Mouse (Mus musculus): ENCODE measurements around the gene Zfp704.

GRCm38 (mm10) chr3:9605784-9606706 lies 3.8 kb downstream of the Zfp704 start:
- TF ChIP-seq CTCF (IDR thresholded peaks at IDR 0.05; ENCODE audit: control insufficient read depth, insufficient read depth, insufficient read length): no peak
- TF ChIP-seq MYOG (IDR thresholded peaks at IDR 0.05; ENCODE audit: control insufficient read depth, extremely low read depth, insufficient read length): no peak

All from C2C12 (cell line).